Mouse (Mus musculus) small intestine, adult 2 months (tissue): Measurements from ENCODE around the gene Prdx6b. TPM values are rescaled to one million over a fixed set of nuclear protein-coding genes. Genes with fewer than 3 reads are reported as not detected.

Experiments used
- H3K27ac ChIP-seq: fragments of 200-500 bp; 2 replicates; pipeline ENCODE4 v1.5.1; 2012; ENCODE audit warnings: low read depth, low read length, control low read depth, inconsistent platforms; ENCODE audit not compliant: insufficient read depth
- H3K27me3 ChIP-seq: fragments of 200-500 bp; 2 replicates; pipeline ENCODE4 v1.6.1; 2012; ENCODE audit warnings: mild to moderate bottlenecking, moderate library complexity, low read length, inconsistent platforms; ENCODE audit not compliant: control insufficient read depth, insufficient read depth
- H3K36me3 ChIP-seq: fragments of 200-500 bp; 2 replicates; pipeline ENCODE4 v1.6.1; 2012; ENCODE audit warnings: mild to moderate bottlenecking, low read length, control low read depth, inconsistent platforms; ENCODE audit not compliant: control insufficient read depth, insufficient read depth
- H3K4me1 ChIP-seq: fragments of 200-500 bp; 2 replicates; pipeline ENCODE4 v1.6.1; 2012; ENCODE audit warnings: low read length, inconsistent platforms, mixed read lengths; ENCODE audit not compliant: control insufficient read depth, insufficient read depth, insufficient read length
- H3K4me3 ChIP-seq: fragments of 200-500 bp; 2 replicates; pipeline ENCODE4 v1.5.1; 2012; ENCODE audit warnings: low read depth, mild to moderate bottlenecking, control low read depth, inconsistent platforms, low read length, moderate library complexity
- CTCF ChIP-seq: fragments of 200-500 bp; IDR thresholded peaks from 2 replicates; pipeline ENCODE4 v1.5.1; 2012; ENCODE audit warnings: low read depth, mild to moderate bottlenecking, control low read depth, inconsistent platforms, low read length, moderate library complexity, mixed read lengths; ENCODE audit not compliant: insufficient replicate concordance, insufficient read length; ENCODE audit errors: extremely low read depth
- POLR2A ChIP-seq: fragments of 200-500 bp; IDR thresholded peaks from 2 replicates; pipeline ENCODE4 v1.6.1; 2012; ENCODE audit warnings: low read depth, mild to moderate bottlenecking, control low read depth, inconsistent platforms, low read length, moderate library complexity
- WGBS: fragments of 180-500 bp; shearing (Covaris S2); methylation state at CpG from one replicate; pipeline ENCODE4 v1.1.7; 2018; 5-methylcytosine and 5-hydroxymethylcytosine counted together
- polyA plus RNA-seq: library from polyadenylated mRNA; depleted of rRNA; stranded (reverse); fragments of >200 nt; gene quantifications from 2 replicates; pipeline ENCODE4 v1.2.3, GENCODE M21; 2012; rRNA removed

The Prdx6b gene
- not detected in 2 replicates for polyA plus RNA-seq

GRCm38 (mm10) chr2:80292172-80292571 lies at the start of gene Prdx6b:
Gene Prdx6b, plus strand, starts transcription at chr2:80292472.
- H3K27me3 ChIP-seq, result no peaks in the 10 kb centered on the region
- no peaks in the 10 kb centered on the region for H3K36me3 ChIP-seq
- H3K4me1 ChIP-seq, result no peaks in the 10 kb centered on the region
- no peak within 1 kb of the TSS for H3K4me3 ChIP-seq
- 68% methylated on average over 8 of the region's 8 CpGs for WGBS
- TF ChIP-seq CTCF (no peak), POLR2A (no peak)
- H3K27ac ChIP-seq, result no peak within 1 kb of the TSS

- 48% methylated on average over 3 of the region's 3 CpGs for WGBS
- Histone ChIP-seq H3K4me3 (no peak overlapping the region), H3K4me1 (no peaks in the 10 kb centered on the region)
These were observed 44.8 kb upstream of the Prdx6b start for GRCm38 (mm10) chr2:80247466-80247865.

GRCm38 (mm10) chr2:80247868-80248267 lies 44.4 kb upstream of the Prdx6b start:
- TF ChIP-seq POLR2A (no peak), CTCF (no peak)

More at GRCm38 (mm10) chr2:80247466-80247865, 44.8 kb upstream of the Prdx6b start:
- Histone ChIP-seq H3K36me3 (no peaks in the 10 kb centered on the region), H3K27ac (no peak overlapping the region), H3K27me3 (no peaks in the 10 kb centered on the region)
- no peak for TF ChIP-seq CTCF
- no peak for TF ChIP-seq POLR2A

GRCm38 (mm10) chr2:80259888-80260672 lies 32.2 kb upstream of the Prdx6b start:
- no peaks in the 10 kb centered on the region for H3K4me1 ChIP-seq
- H3K36me3 ChIP-seq, result no peaks in the 10 kb centered on the region
- 79% methylated on average over 3 of the region's 3 CpGs for WGBS
- H3K4me3 ChIP-seq, result no peak overlapping the region
- no peak overlapping the region for H3K27ac ChIP-seq
- no peaks in the 10 kb centered on the region for H3K27me3 ChIP-seq
- TF ChIP-seq POLR2A (no peak), CTCF (no peak)

More at GRCm38 (mm10) chr2:80247868-80248267, 44.4 kb upstream of the Prdx6b start:
- no peaks in the 10 kb centered on the region for H3K4me1 ChIP-seq
- H3K27me3 ChIP-seq, result no peaks in the 10 kb centered on the region
- H3K4me3 ChIP-seq, result no peak overlapping the region
- H3K36me3 ChIP-seq, result no peaks in the 10 kb centered on the region
- no peak overlapping the region for H3K27ac ChIP-seq

GRCm38 (mm10) chr2:80266894-80267293 lies 25.4 kb upstream of the Prdx6b start:
- Histone ChIP-seq H3K4me1 (no peaks in the 10 kb centered on the region), H3K4me3 (no peak overlapping the region), H3K36me3 (no peaks in the 10 kb centered on the region), H3K27ac (no peak overlapping the region), H3K27me3 (no peaks in the 10 kb centered on the region)
- WGBS, result 12% methylated on average over 11 of the region's 11 CpGs
- TF ChIP-seq POLR2A (no peak), CTCF (peak; percentile 53; the same call in 1 of the 2 replicates)

GRCm38 (mm10) chr2:80268053-80268452 lies 24.2 kb upstream of the Prdx6b start:
- H3K4me3 ChIP-seq, result no peak overlapping the region
- H3K36me3 ChIP-seq, result no peaks in the 10 kb centered on the region
- 57% methylated on average over 4 of the region's 4 CpGs for WGBS
- TF ChIP-seq POLR2A (no peak), CTCF (no peak)
- no peak overlapping the region for H3K27ac ChIP-seq
- H3K27me3 ChIP-seq, result no peaks in the 10 kb centered on the region
- H3K4me1 ChIP-seq, result no peaks in the 10 kb centered on the region

- Histone ChIP-seq H3K27me3 (no peaks in the 10 kb centered on the region), H3K4me3 (no peak overlapping the region), H3K27ac (no peak overlapping the region), H3K36me3 (no peaks in the 10 kb centered on the region), H3K4me1 (no peaks in the 10 kb centered on the region)
- 72% methylated on average over 1 of the region's 1 CpGs for WGBS
- TF ChIP-seq POLR2A (no peak), CTCF (no peak)
These were observed 20.8 kb upstream of the Prdx6b start for GRCm38 (mm10) chr2:80271431-80271830.
